Mouse (Mus musculus) small intestine, adult 2 months (tissue): ENCODE results near the gene Med20.

Experiments used
- CTCF ChIP-seq: fragments of 200-500 bp; IDR thresholded peaks from 2 replicates; pipeline ENCODE4 v1.5.1; 2012; ENCODE audit warnings: low read depth, mild to moderate bottlenecking, control low read depth, inconsistent platforms, low read length, moderate library complexity, mixed read lengths; ENCODE audit not compliant: insufficient replicate concordance, insufficient read length; ENCODE audit errors: extremely low read depth
- POLR2A ChIP-seq: fragments of 200-500 bp; IDR thresholded peaks from 2 replicates; pipeline ENCODE4 v1.6.1; 2012; ENCODE audit warnings: low read depth, mild to moderate bottlenecking, control low read depth, inconsistent platforms, low read length, moderate library complexity

GRCm38 (mm10) chr17:47657901-47658300 lies 46.5 kb downstream of the Med20 start:
- no peak for TF ChIP-seq CTCF
- no peak for TF ChIP-seq POLR2A
